Mouse (Mus musculus): Measurements from ENCODE around the gene Lrrn1. TPM values are rescaled to one million over a fixed set of nuclear protein-coding genes. Genes with fewer than 3 reads are reported as not detected.

Gene Lrrn1
- 63.5 and 103 TPM in 2 replicates for polyA plus RNA-seq (2014; fragmentation: Nextera tagmentation; extraction: Ambion mirVana)

GRCm38 (mm10) chr6:107528877-107529864, at the start of gene Lrrn1:
Gene Lrrn1 (plus strand): TSS chr6:107529768.
- ATAC-seq (ENCODE audit: low FRiP score, low TSS enrichment) = peak; percentile 96
- DNase-seq = peak; percentile 93
- peak within 1 kb of the TSS; percentile 91 for H3K9ac ChIP-seq (replicated peaks; ENCODE audit: low read length)
- 4% methylated on average over 43 of the region's 43 CpGs for WGBS
- H3K4me3 ChIP-seq (replicated peaks; ENCODE audit: low read depth, low read length) = peak within 1 kb of the TSS; percentile 94
- H3K27ac ChIP-seq (replicated peaks; ENCODE audit: low read depth, low read length) = peak within 1 kb of the TSS; percentile 94
- no peaks in the 10 kb centered on the region for H3K36me3 ChIP-seq (ENCODE audit: control insufficient read depth, insufficient read depth, low read length)
- peak within 1 kb of the TSS; percentile 61 for H3K4me2 ChIP-seq (ENCODE audit: low read length)
- no peaks in the 10 kb centered on the region for H3K27me3 ChIP-seq (ENCODE audit: control insufficient read depth, insufficient read depth, low read length)
- H3K9me3 ChIP-seq (ENCODE audit: control insufficient read depth, low read length) = no peaks in the 10 kb centered on the region
- peaks cover 26% of the 10 kb centered on the region for H3K4me1 ChIP-seq (ENCODE audit: control insufficient read depth, insufficient read depth, low read length)

- H3K9me3 ChIP-seq (ENCODE audit: control insufficient read depth, low read length) = no peaks in the 10 kb centered on the region
- no peak overlapping the region for H3K4me2 ChIP-seq (ENCODE audit: low read length)
- H3K36me3 ChIP-seq (ENCODE audit: control insufficient read depth, insufficient read depth, low read length) = no peaks in the 10 kb centered on the region
- no peak for ATAC-seq (ENCODE audit: low FRiP score, low TSS enrichment)
- DNase-seq = no peak
- H3K27ac ChIP-seq (replicated peaks; ENCODE audit: low read depth, low read length) = no peak overlapping the region
- H3K4me3 ChIP-seq (replicated peaks; ENCODE audit: low read depth, low read length) = no peak overlapping the region
- no peak overlapping the region for H3K9ac ChIP-seq (replicated peaks; ENCODE audit: low read length)
- H3K4me1 ChIP-seq (ENCODE audit: control insufficient read depth, insufficient read depth, low read length) = no peaks in the 10 kb centered on the region
- no peaks in the 10 kb centered on the region for H3K27me3 ChIP-seq (ENCODE audit: control insufficient read depth, insufficient read depth, low read length)
- WGBS = 52% methylated on average over 1 of the region's 1 CpGs
Observed at GRCm38 (mm10) chr6:107494491-107494890, 35.1 kb upstream of the Lrrn1 start.

- WGBS = 2% methylated on average over 1 of the region's 1 CpGs
Observed at GRCm38 (mm10) chr6:107495830-107496229, 33.7 kb upstream of the Lrrn1 start.

GRCm38 (mm10) chr6:107513716-107514115, 15.9 kb upstream of the Lrrn1 start:
- Histone ChIP-seq H3K27me3 (ENCODE audit: control insufficient read depth, insufficient read depth, low read length) (no peaks in the 10 kb centered on the region), H3K9me3 (ENCODE audit: control insufficient read depth, low read length) (no peaks in the 10 kb centered on the region), H3K4me2 (ENCODE audit: low read length) (no peak overlapping the region), H3K9ac (replicated peaks; ENCODE audit: low read length) (no peak overlapping the region), H3K4me1 (ENCODE audit: control insufficient read depth, insufficient read depth, low read length) (no peaks in the 10 kb centered on the region), H3K27ac (replicated peaks; ENCODE audit: low read depth, low read length) (no peak overlapping the region), H3K4me3 (replicated peaks; ENCODE audit: low read depth, low read length) (no peak overlapping the region), H3K36me3 (ENCODE audit: control insufficient read depth, insufficient read depth, low read length) (no peaks in the 10 kb centered on the region)
- no peak for ATAC-seq (ENCODE audit: low FRiP score, low TSS enrichment)
- DNase-seq = no peak
- WGBS = 71% methylated on average over 4 of the region's 4 CpGs

More at GRCm38 (mm10) chr6:107495830-107496229, 33.7 kb upstream of the Lrrn1 start:
- H3K9me3 ChIP-seq (ENCODE audit: control insufficient read depth, low read length) = no peaks in the 10 kb centered on the region
- H3K36me3 ChIP-seq (ENCODE audit: control insufficient read depth, insufficient read depth, low read length) = no peaks in the 10 kb centered on the region
- DNase-seq = no peak
- H3K27ac ChIP-seq (replicated peaks; ENCODE audit: low read depth, low read length) = no peak overlapping the region
- H3K9ac ChIP-seq (replicated peaks; ENCODE audit: low read length) = no peak overlapping the region
- ATAC-seq (ENCODE audit: low FRiP score, low TSS enrichment) = no peak
- no peak overlapping the region for H3K4me2 ChIP-seq (ENCODE audit: low read length)
- H3K4me3 ChIP-seq (replicated peaks; ENCODE audit: low read depth, low read length) = no peak overlapping the region
- no peaks in the 10 kb centered on the region for H3K4me1 ChIP-seq (ENCODE audit: control insufficient read depth, insufficient read depth, low read length)
- H3K27me3 ChIP-seq (ENCODE audit: control insufficient read depth, insufficient read depth, low read length) = no peaks in the 10 kb centered on the region

- H3K9ac ChIP-seq (replicated peaks; ENCODE audit: low read length) = no peak overlapping the region
- H3K4me1 ChIP-seq (ENCODE audit: control insufficient read depth, insufficient read depth, low read length) = 0 out of 2 replicates have a peak, but pooled peaks cover 1% of the 10 kb centered on the region
- no peaks in the 10 kb centered on the region for H3K36me3 ChIP-seq (ENCODE audit: control insufficient read depth, insufficient read depth, low read length)
- no peaks in the 10 kb centered on the region for H3K9me3 ChIP-seq (ENCODE audit: control insufficient read depth, low read length)
- ATAC-seq (ENCODE audit: low FRiP score, low TSS enrichment) = no peak
- H3K27me3 ChIP-seq (ENCODE audit: control insufficient read depth, insufficient read depth, low read length) = no peaks in the 10 kb centered on the region
- no peak overlapping the region for H3K4me2 ChIP-seq (ENCODE audit: low read length)
- no peak for DNase-seq
- no peak overlapping the region for H3K27ac ChIP-seq (replicated peaks; ENCODE audit: low read depth, low read length)
- no peak overlapping the region for H3K4me3 ChIP-seq (replicated peaks; ENCODE audit: low read depth, low read length)
- 93% methylated on average over 2 of the region's 2 CpGs for WGBS
Observed at GRCm38 (mm10) chr6:107523953-107524352, 5.6 kb upstream of the Lrrn1 start.

GRCm38 (mm10) chr6:107529911-107530431, 403 bp downstream of the Lrrn1 start:
- Histone ChIP-seq H3K9me3 (ENCODE audit: control insufficient read depth, low read length) (no peaks in the 10 kb centered on the region), H3K27ac (replicated peaks; ENCODE audit: low read depth, low read length) (peak overlapping the region; percentile 94), H3K4me1 (ENCODE audit: control insufficient read depth, insufficient read depth, low read length) (peaks cover 34% of the 10 kb centered on the region), H3K4me3 (replicated peaks; ENCODE audit: low read depth, low read length) (peak overlapping the region; percentile 94), H3K9ac (replicated peaks; ENCODE audit: low read length) (peak overlapping the region; percentile 91), H3K4me2 (ENCODE audit: low read length) (peak overlapping the region; percentile 61), H3K27me3 (ENCODE audit: control insufficient read depth, insufficient read depth, low read length) (no peaks in the 10 kb centered on the region), H3K36me3 (ENCODE audit: control insufficient read depth, insufficient read depth, low read length) (no peaks in the 10 kb centered on the region)
- ATAC-seq (ENCODE audit: low FRiP score, low TSS enrichment) (peak; percentile 71), DNase-seq (peak; percentile 75)
- WGBS = under 1% methylated on average over 34 of the region's 34 CpGs

GRCm38 (mm10) chr6:107530621-107531285, 1.2 kb downstream of the Lrrn1 start:
- Histone ChIP-seq H3K9me3 (ENCODE audit: control insufficient read depth, low read length) (no peaks in the 10 kb centered on the region), H3K36me3 (ENCODE audit: control insufficient read depth, insufficient read depth, low read length) (no peaks in the 10 kb centered on the region), H3K4me2 (ENCODE audit: low read length) (peak overlapping the region; percentile 61), H3K9ac (replicated peaks; ENCODE audit: low read length) (peak overlapping the region; percentile 91), H3K4me1 (ENCODE audit: control insufficient read depth, insufficient read depth, low read length) (peaks cover 38% of the 10 kb centered on the region), H3K27ac (replicated peaks; ENCODE audit: low read depth, low read length) (peak overlapping the region; percentile 94), H3K27me3 (ENCODE audit: control insufficient read depth, insufficient read depth, low read length) (no peaks in the 10 kb centered on the region), H3K4me3 (replicated peaks; ENCODE audit: low read depth, low read length) (peak overlapping the region; percentile 94)
- DNase-seq (peak; percentile 55), ATAC-seq (ENCODE audit: low FRiP score, low TSS enrichment) (no peak)
- under 1% methylated on average over 15 of the region's 15 CpGs for WGBS

- peak; percentile 53 for DNase-seq
- 8% methylated on average over 8 of the region's 8 CpGs for WGBS
- H3K4me1 ChIP-seq (ENCODE audit: control insufficient read depth, insufficient read depth, low read length) = peaks cover 38% of the 10 kb centered on the region
- H3K36me3 ChIP-seq (ENCODE audit: control insufficient read depth, insufficient read depth, low read length) = 0 out of 2 replicates have a peak, but pooled peaks cover 2% of the 10 kb centered on the region
- no peaks in the 10 kb centered on the region for H3K9me3 ChIP-seq (ENCODE audit: control insufficient read depth, low read length)
- H3K9ac ChIP-seq (replicated peaks; ENCODE audit: low read length) = peak overlapping the region; percentile 91; the same call in 1 of the 2 replicates
- peak overlapping the region; percentile 94; the same call in 1 of the 2 replicates for H3K27ac ChIP-seq (replicated peaks; ENCODE audit: low read depth, low read length)
- ATAC-seq (ENCODE audit: low FRiP score, low TSS enrichment) = no peak
- H3K27me3 ChIP-seq (ENCODE audit: control insufficient read depth, insufficient read depth, low read length) = no peaks in the 10 kb centered on the region
- H3K4me2 ChIP-seq (ENCODE audit: low read length) = peak overlapping the region; percentile 61
- peak overlapping the region; percentile 94 for H3K4me3 ChIP-seq (replicated peaks; ENCODE audit: low read depth, low read length)
Observed at GRCm38 (mm10) chr6:107531526-107532080, 2.0 kb downstream of the Lrrn1 start.
